Mouse (Mus musculus): Measurements from ENCODE around the gene Fam71e2. TPM values are rescaled to one million over a fixed set of nuclear protein-coding genes. Genes with fewer than 3 reads are reported as not detected.
"Not testable (repeated sequence)": the region's sequence is repeated elsewhere in the genome, so short reads cannot be mapped to it uniquely, and the experiment has no call there.

The Fam71e2 gene
- polyA plus RNA-seq (2015; fragmentation: Nextera tagmentation; extraction: Ambion mirVana) = not detected in 2 replicates

GRCm38 (mm10) chr7:4771202-4771601 lies at the start of gene Fam71e2:
TSS of gene Fam71e2 (minus strand) at chr7:4771302.
- Histone ChIP-seq H3K4me2 (ENCODE audit: low read length) (no peak within 1 kb of the TSS), H3K9ac (ENCODE audit: low read depth, low read length) (no peak within 1 kb of the TSS), H3K27me3 (ENCODE audit: control insufficient read depth, insufficient read depth, low read depth, low read length) (peaks cover 8% of the 10 kb centered on the region), H3K36me3 (ENCODE audit: control insufficient read depth, insufficient read depth, low read length) (no peaks in the 10 kb centered on the region), H3K4me1 (ENCODE audit: control insufficient read depth, insufficient read depth, low read length) (no peaks in the 10 kb centered on the region), H3K4me3 (ENCODE audit: low read depth, low read length) (no peak within 1 kb of the TSS), H3K27ac (ENCODE audit: low read length) (no peak within 1 kb of the TSS), H3K9me3 (replicated peaks; ENCODE audit: control insufficient read depth, low read length, poor library complexity, severe bottlenecking) (no peaks in the 10 kb centered on the region)
- 89% methylated on average over 4 of the region's 5 CpGs for WGBS
- ATAC-seq = no peak

- Histone ChIP-seq H3K27ac (ENCODE audit: low read length) (no peak overlapping the region), H3K4me3 (ENCODE audit: low read depth, low read length) (no peak overlapping the region), H3K36me3 (ENCODE audit: control insufficient read depth, insufficient read depth, low read length) (no peaks in the 10 kb centered on the region), H3K4me2 (ENCODE audit: low read length) (no peak overlapping the region), H3K9me3 (replicated peaks; ENCODE audit: control insufficient read depth, low read length, poor library complexity, severe bottlenecking) (no peaks in the 10 kb centered on the region), H3K4me1 (ENCODE audit: control insufficient read depth, insufficient read depth, low read length) (peaks cover 6% of the 10 kb centered on the region; the same call in 1 of the 2 replicates), H3K27me3 (ENCODE audit: control insufficient read depth, insufficient read depth, low read depth, low read length) (no peaks in the 10 kb centered on the region), H3K9ac (ENCODE audit: low read depth, low read length) (no peak overlapping the region)
- ATAC-seq = no peak
These were observed 45.5 kb upstream of the Fam71e2 start for GRCm38 (mm10) chr7:4816559-4816958.

- Histone ChIP-seq H3K4me3 (ENCODE audit: low read depth, low read length) (peak overlapping the region; percentile 96), H3K27ac (ENCODE audit: low read length) (peak overlapping the region; percentile 88), H3K4me2 (ENCODE audit: low read length) (peak overlapping the region; percentile 83), H3K9me3 (replicated peaks; ENCODE audit: control insufficient read depth, low read length, poor library complexity, severe bottlenecking) (no peaks in the 10 kb centered on the region), H3K36me3 (ENCODE audit: control insufficient read depth, insufficient read depth, low read length) (peaks cover 6% of the 10 kb centered on the region; the same call in 1 of the 2 replicates), H3K4me1 (ENCODE audit: control insufficient read depth, insufficient read depth, low read length) (peaks cover 19% of the 10 kb centered on the region), H3K27me3 (ENCODE audit: control insufficient read depth, insufficient read depth, low read depth, low read length) (no peaks in the 10 kb centered on the region), H3K9ac (ENCODE audit: low read depth, low read length) (peak overlapping the region; percentile 65)
- no peak for ATAC-seq
- WGBS = 20% methylated on average over 8 of the region's 8 CpGs
These were observed 42.1 kb upstream of the Fam71e2 start for GRCm38 (mm10) chr7:4813105-4813791.

- Histone ChIP-seq H3K4me2 (ENCODE audit: low read length) (peak within 1 kb of the TSS; percentile 83), H3K9me3 (replicated peaks; ENCODE audit: control insufficient read depth, low read length, poor library complexity, severe bottlenecking) (no peaks in the 10 kb centered on the region), H3K4me3 (ENCODE audit: low read depth, low read length) (peak within 1 kb of the TSS; percentile 96), H3K4me1 (ENCODE audit: control insufficient read depth, insufficient read depth, low read length) (peaks cover 19% of the 10 kb centered on the region), H3K27ac (ENCODE audit: low read length) (peak within 1 kb of the TSS; percentile 97), H3K27me3 (ENCODE audit: control insufficient read depth, insufficient read depth, low read depth, low read length) (no peaks in the 10 kb centered on the region), H3K36me3 (ENCODE audit: control insufficient read depth, insufficient read depth, low read length) (peaks cover 8% of the 10 kb centered on the region; the same call in 1 of the 2 replicates), H3K9ac (ENCODE audit: low read depth, low read length) (peak within 1 kb of the TSS; percentile 97)
- under 1% methylated on average over 58 of the region's 62 CpGs for WGBS
- peak; percentile 99 for ATAC-seq
These were observed 41.4 kb upstream of the Fam71e2 start, which contains the start of gene Ube2s for GRCm38 (mm10) chr7:4812303-4813104. TSS of gene Ube2s (minus strand) at chr7:4812590.

- peaks cover 12% of the 10 kb centered on the region; the same call in 1 of the 2 replicates for H3K36me3 ChIP-seq (ENCODE audit: control insufficient read depth, insufficient read depth, low read length)
- ATAC-seq = no peak
- 1% methylated on average over 23 of the region's 36 CpGs for WGBS
- H3K9me3 ChIP-seq (replicated peaks; ENCODE audit: control insufficient read depth, low read length, poor library complexity, severe bottlenecking) = no peaks in the 10 kb centered on the region
- peak overlapping the region; percentile 97 for H3K27ac ChIP-seq (ENCODE audit: low read length)
- peaks cover 19% of the 10 kb centered on the region for H3K4me1 ChIP-seq (ENCODE audit: control insufficient read depth, insufficient read depth, low read length)
- peak overlapping the region; percentile 96 for H3K4me3 ChIP-seq (ENCODE audit: low read depth, low read length)
- H3K9ac ChIP-seq (ENCODE audit: low read depth, low read length) = peak overlapping the region; percentile 97
- no peaks in the 10 kb centered on the region for H3K27me3 ChIP-seq (ENCODE audit: control insufficient read depth, insufficient read depth, low read depth, low read length)
- peak overlapping the region; percentile 83 for H3K4me2 ChIP-seq (ENCODE audit: low read length)
These were observed 40.8 kb upstream of the Fam71e2 start for GRCm38 (mm10) chr7:4811842-4812302.

- not testable (repeated sequence) for H3K9me3 ChIP-seq (replicated peaks; ENCODE audit: control insufficient read depth, low read length, poor library complexity, severe bottlenecking); ATAC-seq; H3K27ac ChIP-seq (ENCODE audit: low read length); H3K27me3 ChIP-seq (ENCODE audit: control insufficient read depth, insufficient read depth, low read depth, low read length)
- H3K36me3 ChIP-seq (ENCODE audit: control insufficient read depth, insufficient read depth, low read length) = peaks cover 12% of the 10 kb centered on the region; the same call in 1 of the 2 replicates
- 41% methylated on average over 10 of the region's 10 CpGs for WGBS
- H3K4me1 ChIP-seq (ENCODE audit: control insufficient read depth, insufficient read depth, low read length) = peaks cover 19% of the 10 kb centered on the region
- H3K4me3 ChIP-seq (ENCODE audit: low read depth, low read length) = peak overlapping the region; percentile 96
- H3K4me2 ChIP-seq (ENCODE audit: low read length) = peak overlapping the region; percentile 83
- peak overlapping the region; percentile 97 for H3K9ac ChIP-seq (ENCODE audit: low read depth, low read length)
These were observed 40.0 kb upstream of the Fam71e2 start for GRCm38 (mm10) chr7:4811131-4811530.

GRCm38 (mm10) chr7:4806716-4807115 lies 35.6 kb upstream of the Fam71e2 start:
- no peaks in the 10 kb centered on the region for H3K9me3 ChIP-seq (replicated peaks; ENCODE audit: control insufficient read depth, low read length, poor library complexity, severe bottlenecking)
- H3K9ac ChIP-seq (ENCODE audit: low read depth, low read length) = no peak overlapping the region
- ATAC-seq = no peak
- no peak overlapping the region for H3K4me3 ChIP-seq (ENCODE audit: low read depth, low read length)
- peaks cover 13% of the 10 kb centered on the region for H3K4me1 ChIP-seq (ENCODE audit: control insufficient read depth, insufficient read depth, low read length)
- WGBS = 92% methylated on average over 7 of the region's 7 CpGs
- no peaks in the 10 kb centered on the region for H3K27me3 ChIP-seq (ENCODE audit: control insufficient read depth, insufficient read depth, low read depth, low read length)
- H3K4me2 ChIP-seq (ENCODE audit: low read length) = no peak overlapping the region
- no peak overlapping the region for H3K27ac ChIP-seq (ENCODE audit: low read length)
- peaks cover 15% of the 10 kb centered on the region for H3K36me3 ChIP-seq (ENCODE audit: control insufficient read depth, insufficient read depth, low read length)

GRCm38 (mm10) chr7:4802247-4802646 lies 31.1 kb upstream of the Fam71e2 start:
- Histone ChIP-seq H3K36me3 (ENCODE audit: control insufficient read depth, insufficient read depth, low read length) (peaks cover 5% of the 10 kb centered on the region), H3K4me1 (ENCODE audit: control insufficient read depth, insufficient read depth, low read length) (no peaks in the 10 kb centered on the region), H3K4me3 (ENCODE audit: low read depth, low read length) (no peak overlapping the region), H3K9me3 (replicated peaks; ENCODE audit: control insufficient read depth, low read length, poor library complexity, severe bottlenecking) (no peaks in the 10 kb centered on the region), H3K27me3 (ENCODE audit: control insufficient read depth, insufficient read depth, low read depth, low read length) (no peaks in the 10 kb centered on the region), H3K4me2 (ENCODE audit: low read length) (no peak overlapping the region), H3K27ac (ENCODE audit: low read length) (no peak overlapping the region), H3K9ac (ENCODE audit: low read depth, low read length) (no peak overlapping the region)
- ATAC-seq = no peak
